ENCODE assay signal across 14 mouse cellular contexts in genomic region chr10:29459632-29460031, GRCm38 (mm10).
A peak's percentile ranks its signal among the peaks of the same experiment; 100 is the strongest.
DNase-seq lines count a peak whose midpoint lies in the region; ATAC-seq and TF ChIP-seq lines count a peak whose summit lies in the region.
"Had no signal": no experiment of that assay in that cellular context is flagged by ENCODE, and none has a peak within 500 bp of the region (broad histone marks: within the 10 kb centered on the region; RNA-seq: fewer than 3 reads in every experiment).

No protein-coding gene starts in this region.

- H3K9me3 ChIP-seq in lung, postnatal 0 days (ENCODE audit: low read length) = no peaks in the 10 kb centered on the region
- no peaks in the 10 kb centered on the region for H3K9me3 ChIP-seq in stomach, postnatal 0 days (ENCODE audit: control insufficient read depth, low read length)
- H3K9me3 ChIP-seq: limb, embryonic 10.5 days; liver, embryonic 15.5 days had no signal

- TF ChIP-seq EP300 in lung, postnatal 0 days (IDR thresholded peaks at IDR 0.05) = no peak
- TF ChIP-seq EP300 in stomach, postnatal 0 days (optimal IDR thresholded peaks at IDR 0.05) = no peak

- no peaks in the 10 kb centered on the region for H3K4me1 ChIP-seq in lung, postnatal 0 days (ENCODE audit: insufficient read depth, low read depth, low read length)
- H3K4me1 ChIP-seq in lung, adult 2 months (ENCODE audit: control insufficient read depth, insufficient read depth, low read length) = no peaks in the 10 kb centered on the region
- no peaks in the 10 kb centered on the region for H3K4me1 ChIP-seq in stomach, postnatal 0 days (replicated peaks; ENCODE audit: control insufficient read depth, insufficient read depth)
- H3K4me1 ChIP-seq: limb, embryonic 10.5 days; liver, embryonic 15.5 days had no signal

- H3K4me3 ChIP-seq in gastrocnemius, adult 2 months = no peak overlapping the region
- no peak overlapping the region for H3K4me3 ChIP-seq in lung, postnatal 0 days (ENCODE audit: low read depth, low read length)
- H3K4me3 ChIP-seq in lung, adult 2 months (replicated peaks; ENCODE audit: extremely low read depth, low read depth, low read length) = no peak overlapping the region
- no peak overlapping the region for H3K4me3 ChIP-seq in stomach, postnatal 0 days (ENCODE audit: low read depth, low read length)
- H3K4me3 ChIP-seq: limb, embryonic 10.5 days; liver, embryonic 15.5 days had no signal

- no peak overlapping the region for H3K9ac ChIP-seq in lung, postnatal 0 days (replicated peaks; ENCODE audit: low read depth)
- H3K9ac ChIP-seq in stomach, postnatal 0 days (ENCODE audit: low read length) = no peak overlapping the region
- H3K9ac ChIP-seq: liver, embryonic 15.5 days had no signal

- H3K36me3 ChIP-seq in lung, postnatal 0 days (ENCODE audit: insufficient read depth, low read length) = no peaks in the 10 kb centered on the region
- no peaks in the 10 kb centered on the region for H3K36me3 ChIP-seq in stomach, postnatal 0 days (ENCODE audit: control insufficient read depth, insufficient read depth, low read length)
- H3K36me3 ChIP-seq: limb, embryonic 10.5 days; liver, embryonic 15.5 days had no signal

- H3K4me2 ChIP-seq in lung, postnatal 0 days (replicated peaks; ENCODE audit: low read depth, low read length) = no peak overlapping the region
- H3K4me2 ChIP-seq in stomach, postnatal 0 days (replicated peaks; ENCODE audit: low read depth) = no peak overlapping the region
- H3K4me2 ChIP-seq: liver, embryonic 15.5 days had no signal

- in situ Hi-C loops in Patski (cut with MboI; ENCODE audit: low pct_unique_long_range_greater_than_20kb) = no loop called here

- TF ChIP-seq POLR2A in lung, adult 2 months (IDR thresholded peaks at IDR 0.05; ENCODE audit: borderline replicate concordance, extremely low read depth, low read depth, low read length) = no peak

- no peaks in the 10 kb centered on the region for H3K27me3 ChIP-seq in lung, postnatal 0 days (replicated peaks; ENCODE audit: insufficient read depth, low read length)
- peaks cover 16% of the 10 kb centered on the region for H3K27me3 ChIP-seq in Patski
- H3K27me3 ChIP-seq in stomach, postnatal 0 days (ENCODE audit: control insufficient read depth, insufficient read depth, low read length) = no peaks in the 10 kb centered on the region
- H3K27me3 ChIP-seq: liver, embryonic 15.5 days had no signal

- CTCF ChIA-PET in Patski (lab: Charles Lee) = interaction anchor here (0.8 kb wide), 1 partner anchor 10 kb away, joined by 3 read pairs; no protein-coding TSS in a partner anchor

- no peak overlapping the region for H3K27ac ChIP-seq in gastrocnemius, adult 2 months
- H3K27ac ChIP-seq in lung, postnatal 0 days (ENCODE audit: low read length) = no peak overlapping the region
- H3K27ac ChIP-seq in stomach, postnatal 0 days (replicated peaks) = no peak overlapping the region
- H3K27ac ChIP-seq: limb, embryonic 10.5 days; liver, embryonic 15.5 days had no signal

- peak; percentile 51 for TF ChIP-seq CTCF in gastrocnemius, adult 2 months (IDR thresholded peaks at IDR 0.05)
- TF ChIP-seq CTCF in lung, postnatal 0 days (IDR thresholded peaks at IDR 0.05) = peak; percentile 29; the same call in 1 of the 2 replicates
- TF ChIP-seq CTCF in lung, adult 2 months (IDR thresholded peaks at IDR 0.05; ENCODE audit: insufficient read depth, low read length) = no peak
- TF ChIP-seq CTCF in Patski (IDR thresholded peaks at IDR 0.05) = peak; percentile 19
- peak; percentile 40 for TF ChIP-seq CTCF in stomach, postnatal 0 days (IDR thresholded peaks at IDR 0.05; ENCODE audit: low read depth)

- POLR2A ChIA-PET in Patski (lab: Charles Lee) = no interaction called here

- intact Hi-C loops in gastrocnemius, adult 2 months (cut with DNase I) = no loop called here

- no peak for DNase-seq in gastrocnemius, adult 2 months
- no peak for DNase-seq in gastrocnemius, postnatal 4 days (ENCODE audit: low spot score in 2 of 2)
- DNase-seq in lung, postnatal 0 days (ENCODE audit: low spot score) = no peak
- DNase-seq in lung, adult 2 months = no peak
- no peak for DNase-seq in Patski (ENCODE audit: low read depth, low spot score)
- DNase-seq in stomach, postnatal 0 days (ENCODE audit: low spot score) = no peak
- no peak for DNase-seq in layer of hippocampus, postnatal 25 days (ENCODE audit: extremely low spot score in 1 of 2, low spot score in 1 of 2)
- no peak for DNase-seq in right cerebral cortex, adult 18-20 months
- DNase-seq: cerebellum, postnatal 14 days; heart, postnatal 4 days; kidney, adult 11 months; thymus, postnatal 25 days had no signal

- WGBS in lung, postnatal 0 days = 70% methylated on average over 2 of the region's 2 CpGs
- 61% methylated on average over 2 of the region's 2 CpGs for WGBS in lung, adult 2 months
- WGBS in stomach, postnatal 0 days = 75% methylated on average over 2 of the region's 2 CpGs

- ATAC-seq in lung, postnatal 0 days = no peak
- no peak for ATAC-seq in Patski
- no peak for ATAC-seq in stomach, postnatal 0 days (ENCODE audit: low FRiP score, low TSS enrichment)
